Mouse (Mus musculus) liver, embryonic 14.5 days (tissue): ENCODE results near the gene Sh2b2. TPM values are rescaled to one million over a fixed set of nuclear protein-coding genes. Genes with fewer than 3 reads are reported as not detected.
A peak's percentile ranks its signal among the peaks of the same experiment; 100 is the strongest.

Experiments used
- ATAC-seq: fragments of 200-750 bp; cut with Nextera tagmentation; 2 replicates; pipeline ENCODE4 v1.8.0; 2017; ENCODE audit warnings: moderate number of reproducible peaks, mild to moderate bottlenecking, moderate library complexity; ENCODE audit not compliant: insufficient read depth
- DNase-seq, 3 experiments: peaks; one replicate each; pipeline ENCODE4 v3.0.0-alpha.2; 2012 to 2013; ENCODE audit warnings: low read depth in 3 of 3, low spot score in 3 of 3
- H3K27ac ChIP-seq: fragments of 300-500 bp; sonication (generic); 2 replicates; pipeline ENCODE4 v1.5.1; 2014; ENCODE audit warnings: moderate library complexity, mild to moderate bottlenecking, control low read depth, inconsistent platforms
- H3K27me3 ChIP-seq: fragments of 300-500 bp; sonication (generic); 2 replicates; pipeline ENCODE4 v1.6.1; 2014; ENCODE audit warnings: mild to moderate bottlenecking, low read length, moderate library complexity; ENCODE audit not compliant: control insufficient read depth, insufficient read depth
- H3K36me3 ChIP-seq: fragments of 300-500 bp; sonication (generic); replicated peaks from 2 replicates; pipeline ENCODE4 v1.6.1; 2014; ENCODE audit warnings: low read depth; ENCODE audit not compliant: control insufficient read depth, insufficient read depth
- H3K4me1 ChIP-seq, 2 experiments: fragments of 200-500 bp in 1 of 2; fragments of 300-500 bp in 1 of 2; sonication (generic) in 1 of 2; replicated peaks; 2 replicates each; pipeline ENCODE4 v1.6.1; 2012 to 2014; ENCODE audit warnings: antibody characterized with exemption in 1 of 2, inconsistent platforms in 1 of 2, low read length in 1 of 2; ENCODE audit not compliant: control insufficient read depth in 2 of 2, insufficient read depth in 2 of 2
- H3K4me2 ChIP-seq: fragments of 300-500 bp; sonication (generic); 2 replicates; pipeline ENCODE4 v1.6.1; 2014; ENCODE audit warnings: low read depth, mild to moderate bottlenecking, control low read depth, moderate library complexity
- H3K4me3 ChIP-seq, 2 experiments: fragments of 200-500 bp in 1 of 2; fragments of 300-500 bp in 1 of 2; sonication (generic) in 1 of 2; 2 replicates each; pipeline ENCODE4 v1.5.1; 2012 to 2014; ENCODE audit warnings: low read depth in 2 of 2, low read length in 2 of 2, mild to moderate bottlenecking in 2 of 2, control low read depth in 1 of 2, inconsistent platforms in 1 of 2, moderate library complexity in 1 of 2; ENCODE audit not compliant: insufficient read depth in 1 of 2
- H3K9ac ChIP-seq: fragments of 300-500 bp; sonication (generic); replicated peaks from 2 replicates; pipeline ENCODE4 v1.6.1; 2014; ENCODE audit warnings: mild to moderate bottlenecking, control low read depth, moderate library complexity
- H3K9me3 ChIP-seq: fragments of 300-500 bp; sonication (generic); 2 replicates; pipeline ENCODE4 v1.6.1; 2016; ENCODE audit warnings: low read length, mixed read lengths; ENCODE audit not compliant: control insufficient read depth
- CTCF ChIP-seq: IDR thresholded peaks from 2 replicates; pipeline ENCODE4 v1.5.1; 2016; ENCODE audit warnings: antibody characterized with exemption, low read depth, control low read depth
- EP300 ChIP-seq: IDR thresholded peaks from 2 replicates; pipeline ENCODE4 v1.6.1; 2016; ENCODE audit warnings: antibody characterized with exemption, low read depth
- WGBS: fragments of 180-500 bp; shearing (Covaris S2); extraction: QIAGEN DNeasy Blood & Tissue Kit; methylation state at CpG from one replicate; pipeline ENCODE4 v1.1.7; 2014; ENCODE audit not compliant: insufficient replicate concordance; 5-methylcytosine and 5-hydroxymethylcytosine counted together
- polyA plus RNA-seq, 2 experiments: library from polyadenylated mRNA; depleted of rRNA in 1 of 2; stranded (reverse) in 1 of 2; unstranded in 1 of 2; fragments of >200 nt; fragmentation: Nextera tagmentation in 1 of 2; extraction: Ambion mirVana in 1 of 2; gene quantifications; 2 replicates each; pipeline versions ENCODE4 v1.2.1 to v1.2.3; 2012 to 2014

The Sh2b2 gene
- polyA plus RNA-seq, 2 experiments: 1.5 to 1.8 TPM

DNA sequence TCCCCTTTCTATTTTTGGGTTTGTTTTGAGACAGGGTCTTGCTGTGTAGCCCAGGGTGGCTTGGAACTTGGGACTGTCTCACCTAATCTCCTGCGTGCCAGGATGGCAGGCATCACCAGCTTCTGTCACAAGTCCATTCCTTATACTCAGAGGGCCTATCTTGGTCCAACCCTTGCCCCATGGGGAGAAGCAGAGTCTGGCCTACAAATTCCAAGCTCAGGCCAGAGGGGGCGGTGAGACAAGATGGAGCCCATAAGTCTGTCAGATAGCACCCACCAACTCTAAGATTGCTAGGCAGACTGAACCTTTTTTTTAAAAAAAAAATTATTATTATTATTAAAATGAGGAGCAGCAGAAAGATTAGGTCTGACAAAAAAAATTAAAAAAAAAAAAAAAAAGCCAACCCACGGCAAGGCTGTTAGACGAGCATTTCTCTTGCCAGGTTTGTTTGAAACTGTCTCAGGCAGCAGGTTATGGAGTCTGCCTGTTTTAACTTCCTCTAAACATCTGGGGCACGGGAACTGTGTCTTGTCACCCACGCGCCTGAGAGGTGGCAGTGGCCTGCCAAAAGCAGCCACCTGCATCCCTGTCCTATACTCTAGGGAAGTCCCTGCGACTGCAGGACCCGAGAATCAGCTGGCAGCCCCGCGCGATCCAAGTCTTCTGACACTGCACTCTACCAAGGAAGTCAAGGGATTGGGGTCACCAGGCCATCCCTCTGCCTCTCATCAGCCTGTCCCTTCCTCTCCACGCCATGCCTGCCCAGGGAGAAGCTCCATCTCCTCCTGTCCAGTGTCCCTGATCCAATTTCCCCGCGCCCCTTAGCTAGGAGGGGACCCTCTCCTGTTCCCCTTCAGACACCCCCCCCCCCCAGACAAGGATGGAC, 76.5 kb downstream of the Sh2b2 start:
- Histone ChIP-seq H3K4me3 (peak overlapping the region; percentile 58 to 65), H3K27me3 (no peaks in the 10 kb centered on the region), H3K4me2 (peak overlapping the region; percentile 81), H3K4me1 (peaks cover 0 to 15% of the 10 kb centered on the region in 2 experiments; a peak in 3 of 4 replicates), H3K36me3 (no peaks in the 10 kb centered on the region), H3K9me3 (peaks cover 4% of the 10 kb centered on the region), H3K9ac (peak overlapping the region; percentile 71), H3K27ac (no peak overlapping the region)
- ATAC-seq: peak; percentile 42
- peak in 1 of 3 experiments; percentile 13 for DNase-seq
- TF ChIP-seq EP300: no peak
- no peak for TF ChIP-seq CTCF
- 9% methylated on average over 14 of the region's 15 CpGs for WGBS

Other genes starting within 250 kb of the Sh2b2 start
- 2.0 and 2.5 TPM in 2 replicates for gene Upk3b, start 208.1 kb downstream of the Sh2b2 start, polyA plus RNA-seq (2012; rRNA removed)
- gene Upk3b, start 208.1 kb downstream of the Sh2b2 start, polyA plus RNA-seq (2014; fragmentation: Nextera tagmentation; extraction: Ambion mirVana): 2.1 and 2.4 TPM in 2 replicates
- 0.10 TPM in 1 of 2 replicates, not detected in the other for gene Upk3bl, start 192.1 kb downstream of the Sh2b2 start, polyA plus RNA-seq (2012; rRNA removed)
- not detected in 2 replicates for gene Upk3bl, start 192.1 kb downstream of the Sh2b2 start, polyA plus RNA-seq (2014; fragmentation: Nextera tagmentation; extraction: Ambion mirVana)
- gene Rasa4, start 162.6 kb downstream of the Sh2b2 start, polyA plus RNA-seq (2012; rRNA removed): 1.4 and 1.5 TPM in 2 replicates
- gene Rasa4, start 162.6 kb downstream of the Sh2b2 start, polyA plus RNA-seq (2014; fragmentation: Nextera tagmentation; extraction: Ambion mirVana): 0.85 and 0.93 TPM in 2 replicates
- gene Polr2j, start 129.9 kb downstream of the Sh2b2 start, polyA plus RNA-seq (2012; rRNA removed): 94.0 and 101 TPM in 2 replicates
- gene Polr2j, start 129.9 kb downstream of the Sh2b2 start, polyA plus RNA-seq (2014; fragmentation: Nextera tagmentation; extraction: Ambion mirVana): 160 and 167 TPM in 2 replicates
- 42.7 and 45.2 TPM in 2 replicates for gene Lrwd1, start 110.5 kb downstream of the Sh2b2 start, polyA plus RNA-seq (2012; rRNA removed)
- 34.1 and 37.8 TPM in 2 replicates for gene Lrwd1, start 110.5 kb downstream of the Sh2b2 start, polyA plus RNA-seq (2014; fragmentation: Nextera tagmentation; extraction: Ambion mirVana)
- gene Alkbh4, start 110.4 kb downstream of the Sh2b2 start, polyA plus RNA-seq (2012; rRNA removed): 8.2 and 9.6 TPM in 2 replicates
- 7.0 and 8.3 TPM in 2 replicates for gene Alkbh4, start 110.4 kb downstream of the Sh2b2 start, polyA plus RNA-seq (2014; fragmentation: Nextera tagmentation; extraction: Ambion mirVana)
- gene Orai2, start 75.8 kb downstream of the Sh2b2 start, polyA plus RNA-seq (2012; rRNA removed): 3.0 and 3.6 TPM in 2 replicates
- 2.2 and 3.0 TPM in 2 replicates for gene Orai2, start 75.8 kb downstream of the Sh2b2 start, polyA plus RNA-seq (2014; fragmentation: Nextera tagmentation; extraction: Ambion mirVana)
- gene Prkrip1, start 47.6 kb downstream of the Sh2b2 start, polyA plus RNA-seq (2012; rRNA removed): 5.6 and 16.0 TPM in 2 replicates
- 25.0 and 32.2 TPM in 2 replicates for gene Prkrip1, start 47.6 kb downstream of the Sh2b2 start, polyA plus RNA-seq (2014; fragmentation: Nextera tagmentation; extraction: Ambion mirVana)